Mouse (Mus musculus) erythroblast, embryonic 14.5 days (primary cell): ENCODE measurements around the gene Lsm14b. TPM values are rescaled to one million over a fixed set of nuclear protein-coding genes. Genes with fewer than 3 reads are reported as not detected.

Experiments used
- H3K27me3 ChIP-seq: 2 replicates; pipeline ENCODE4 v1.6.1; 2012; ENCODE audit warnings: inconsistent platforms; ENCODE audit not compliant: control insufficient read depth
- H3K36me3 ChIP-seq: 2 replicates; pipeline ENCODE4 v1.6.1; 2012; ENCODE audit warnings: mild to moderate bottlenecking, inconsistent platforms; ENCODE audit not compliant: control insufficient read depth
- H3K4me1 ChIP-seq: 2 replicates; pipeline ENCODE4 v1.6.1; 2012; ENCODE audit warnings: inconsistent platforms; ENCODE audit not compliant: control insufficient read depth
- H3K4me3 ChIP-seq: replicated peaks from 2 replicates; pipeline ENCODE3; 2012; ENCODE audit warnings: moderate library complexity, mild to moderate bottlenecking, inconsistent platforms
- H3K9me3 ChIP-seq: 2 replicates; pipeline ENCODE4 v1.6.1; 2012; ENCODE audit warnings: low read length, inconsistent platforms, mixed read lengths; ENCODE audit not compliant: control insufficient read depth
- GATA1 ChIP-seq: IDR thresholded peaks from 2 replicates; pipeline ENCODE4 v1.6.1; 2012; ENCODE audit warnings: low read length, inconsistent platforms, mixed read lengths
- TAL1 ChIP-seq: IDR thresholded peaks from 3 replicates; pipeline ENCODE4 v1.6.1; 2012; ENCODE audit warnings: low read length, inconsistent platforms, mixed read lengths
- polyA plus RNA-seq: library from polyadenylated mRNA; stranded (reverse); fragments of >175 nt; gene quantifications from 2 replicates; pipeline ENCODE4 v1.2.3, GENCODE M21; 2012

Gene Lsm14b
- polyA plus RNA-seq, 1 experiment: 2.5 TPM

DNA sequence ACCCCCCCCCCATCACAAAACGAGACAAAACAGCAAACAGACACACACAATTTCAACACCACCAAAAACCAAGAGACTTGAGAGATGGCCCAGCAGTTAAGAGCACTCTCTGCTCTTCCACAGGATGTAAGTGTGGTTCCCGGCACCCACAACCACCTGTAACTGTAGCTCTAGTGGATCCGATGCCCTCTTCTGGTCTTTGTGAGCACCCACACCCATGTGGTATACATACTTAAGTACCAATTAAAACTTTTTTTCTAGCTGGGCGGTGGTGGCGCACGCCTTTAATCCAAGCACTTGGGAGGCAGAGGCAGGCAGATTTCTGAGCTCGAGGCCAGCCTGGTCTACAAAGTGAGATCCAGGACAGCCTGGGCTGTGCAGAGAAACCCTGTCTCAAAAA is 14.1 kb upstream of the Lsm14b start:
- no peaks in the 10 kb centered on the region for H3K4me1 ChIP-seq
- no peak for TF ChIP-seq TAL1
- H3K36me3 ChIP-seq: no peaks in the 10 kb centered on the region
- H3K27me3 ChIP-seq: peaks cover 3% of the 10 kb centered on the region; the same call in 1 of the 2 replicates
- H3K4me3 ChIP-seq: no peak overlapping the region
- H3K9me3 ChIP-seq: peaks cover 2% of the 10 kb centered on the region; the same call in 1 of the 2 replicates

DNA sequence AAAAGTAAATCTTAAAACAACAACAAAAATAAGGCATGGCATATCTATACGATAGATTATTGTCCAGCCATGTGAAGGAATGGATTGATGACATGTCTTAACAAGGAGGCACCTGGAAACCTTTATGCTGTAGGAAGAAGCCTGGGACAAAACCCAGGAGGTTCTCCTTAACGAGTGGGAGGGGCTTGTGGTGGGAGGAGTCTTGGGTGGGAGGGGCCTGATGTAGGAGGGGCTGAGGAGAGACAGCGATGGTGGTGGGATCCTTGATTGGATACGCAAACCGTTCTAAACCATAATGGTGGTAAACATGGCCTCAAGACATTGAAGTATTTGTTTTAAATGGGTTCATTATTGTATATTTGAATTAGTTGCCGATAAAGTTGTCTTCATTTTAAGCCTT is 13.4 kb upstream of the Lsm14b start:
- Histone ChIP-seq H3K9me3 (peaks cover 2% of the 10 kb centered on the region; the same call in 1 of the 2 replicates), H3K36me3 (no peaks in the 10 kb centered on the region), H3K4me3 (no peak overlapping the region), H3K27me3 (peaks cover 1% of the 10 kb centered on the region; the same call in 1 of the 2 replicates), H3K4me1 (no peaks in the 10 kb centered on the region)
- no peak for TF ChIP-seq GATA1
- no peak for TF ChIP-seq TAL1

DNA sequence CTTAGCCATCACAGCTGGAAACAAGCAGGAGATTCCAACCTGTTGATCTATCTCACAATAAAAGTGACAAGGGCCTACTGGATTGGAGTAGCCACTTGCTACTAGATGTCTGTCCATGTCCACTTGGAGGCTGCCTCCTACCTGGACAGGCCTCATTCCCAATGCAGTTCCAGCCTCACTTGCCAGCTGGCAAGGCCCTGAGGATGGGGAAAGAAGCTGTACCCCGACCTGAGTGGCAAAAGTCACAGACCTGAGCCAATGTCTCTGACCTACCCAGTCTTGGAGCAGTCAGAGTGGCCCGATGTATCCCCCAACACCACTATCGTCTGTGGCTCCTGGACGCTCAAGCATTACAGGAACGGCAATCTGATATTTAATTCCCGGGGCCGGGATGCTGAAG is 11.1 kb upstream of the Lsm14b start:
- TF ChIP-seq GATA1 (no peak), TAL1 (no peak)
- Histone ChIP-seq H3K9me3 (no peaks in the 10 kb centered on the region; the same call in 1 of the 2 replicates), H3K36me3 (no peaks in the 10 kb centered on the region), H3K4me1 (no peaks in the 10 kb centered on the region), H3K4me3 (no peak overlapping the region), H3K27me3 (peaks cover 8% of the 10 kb centered on the region)

DNA sequence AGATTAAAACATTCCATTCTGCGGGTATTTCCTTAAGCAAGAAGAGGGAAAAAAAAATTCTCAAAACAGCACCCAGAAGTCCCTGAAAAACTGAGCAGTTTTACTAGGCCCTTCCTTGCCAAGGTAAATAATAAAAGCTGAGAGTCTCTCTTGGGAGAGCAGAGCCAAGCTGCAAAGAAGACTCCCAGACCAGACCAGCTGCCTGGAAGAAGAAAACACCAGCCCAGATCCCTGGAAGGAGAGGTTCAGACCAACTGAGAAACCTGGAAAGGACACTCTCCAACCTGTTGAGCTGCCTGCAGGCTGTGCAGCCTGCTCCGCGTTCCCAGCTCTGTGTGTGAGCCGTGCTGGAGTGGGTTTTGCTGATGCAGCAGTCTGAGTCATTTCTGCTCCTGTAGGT is 7.2 kb upstream of the Lsm14b start:
- no peaks in the 10 kb centered on the region for H3K36me3 ChIP-seq
- H3K4me1 ChIP-seq: no peaks in the 10 kb centered on the region; the same call in 1 of the 2 replicates
- H3K9me3 ChIP-seq: no peaks in the 10 kb centered on the region
- H3K27me3 ChIP-seq: peaks cover 39% of the 10 kb centered on the region
- no peak for TF ChIP-seq GATA1
- TF ChIP-seq TAL1: no peak
- no peak overlapping the region for H3K4me3 ChIP-seq

DNA sequence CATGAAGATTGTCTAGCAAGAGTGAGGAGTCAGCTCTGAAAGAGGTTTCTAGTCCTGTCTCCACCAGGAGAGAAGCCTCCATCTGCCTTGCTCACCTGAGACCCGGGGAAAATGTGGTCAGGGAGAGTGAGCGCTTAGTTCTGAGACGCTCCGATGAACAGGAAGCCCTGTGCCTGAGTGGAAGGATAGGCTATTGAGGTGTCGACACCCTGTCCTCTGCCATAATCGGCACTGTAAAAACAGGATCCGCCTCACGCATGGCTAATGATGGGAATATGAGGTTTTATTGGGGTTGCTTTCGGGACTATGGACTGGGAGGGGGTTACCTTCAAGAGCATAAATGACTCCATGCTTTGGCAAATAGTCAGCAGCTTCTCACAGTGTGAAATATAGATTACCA is 6.2 kb upstream of the Lsm14b start:
- Histone ChIP-seq H3K4me1 (peaks cover 4% of the 10 kb centered on the region), H3K9me3 (no peaks in the 10 kb centered on the region), H3K27me3 (peaks cover 48% of the 10 kb centered on the region), H3K4me3 (no peak overlapping the region), H3K36me3 (no peaks in the 10 kb centered on the region)
- no peak for TF ChIP-seq GATA1
- TF ChIP-seq TAL1: no peak

DNA sequence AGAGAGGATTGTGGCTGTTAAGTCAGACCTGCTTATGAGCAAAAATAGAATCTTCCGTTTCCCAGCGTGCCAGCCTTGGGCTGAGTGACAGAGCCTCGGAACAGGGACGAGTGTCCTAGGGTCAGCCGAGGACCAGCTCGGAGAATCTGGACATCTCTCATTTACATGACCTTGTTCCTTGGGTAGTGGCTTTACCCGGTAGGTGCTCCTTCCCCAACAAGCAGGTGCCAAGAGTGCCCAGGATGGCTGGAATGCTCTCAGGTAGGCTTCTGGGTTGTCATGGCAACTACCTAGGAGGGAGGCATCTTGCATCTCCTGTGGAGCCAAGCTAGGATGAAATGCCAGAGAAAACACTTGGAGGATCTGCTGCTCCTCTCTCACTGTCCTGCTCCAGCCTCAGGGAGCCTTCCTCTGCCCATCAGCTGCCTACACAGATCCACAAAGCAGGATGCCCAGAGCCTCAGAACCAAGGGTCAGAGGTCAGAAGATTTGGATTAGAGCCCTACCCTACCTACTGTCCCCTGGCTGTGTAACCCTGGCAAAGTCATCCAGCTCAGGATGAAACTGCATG is 4.6 kb upstream of the Lsm14b start:
- H3K27me3 ChIP-seq: peaks cover 50% of the 10 kb centered on the region

DNA sequence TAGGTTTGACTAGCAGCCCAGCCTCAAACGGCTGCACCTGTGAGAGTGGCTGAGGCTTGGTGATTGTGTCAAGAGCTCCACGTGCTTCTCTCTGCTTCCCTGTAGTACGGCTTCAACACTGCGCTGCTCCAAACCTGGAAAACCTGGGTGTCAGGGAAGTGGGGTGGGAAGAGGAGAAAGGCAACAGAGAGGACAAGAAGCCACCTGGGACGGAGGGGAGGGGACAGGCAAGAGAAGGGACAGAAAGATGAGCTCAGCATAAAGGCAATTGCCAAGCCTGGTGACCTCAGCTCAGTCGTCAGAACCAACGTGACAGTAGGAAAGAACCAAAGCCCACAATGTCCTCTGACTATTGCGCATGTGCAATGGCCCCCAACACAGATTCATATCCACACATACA is 3.9 kb upstream of the Lsm14b start:
- peaks cover 50% of the 10 kb centered on the region for H3K27me3 ChIP-seq
- H3K36me3 ChIP-seq: no peaks in the 10 kb centered on the region
- H3K4me3 ChIP-seq: no peak overlapping the region
- TF ChIP-seq TAL1 (no peak), GATA1 (no peak)
- peaks cover 21% of the 10 kb centered on the region for H3K4me1 ChIP-seq
- H3K9me3 ChIP-seq: no peaks in the 10 kb centered on the region

More for the DNA sequence above, 4.6 kb upstream of the Lsm14b start:
- Histone ChIP-seq H3K4me1 (peaks cover 14% of the 10 kb centered on the region), H3K4me3 (no peak overlapping the region), H3K9me3 (no peaks in the 10 kb centered on the region), H3K36me3 (no peaks in the 10 kb centered on the region)
- no peak for TF ChIP-seq TAL1
- TF ChIP-seq GATA1: no peak

DNA sequence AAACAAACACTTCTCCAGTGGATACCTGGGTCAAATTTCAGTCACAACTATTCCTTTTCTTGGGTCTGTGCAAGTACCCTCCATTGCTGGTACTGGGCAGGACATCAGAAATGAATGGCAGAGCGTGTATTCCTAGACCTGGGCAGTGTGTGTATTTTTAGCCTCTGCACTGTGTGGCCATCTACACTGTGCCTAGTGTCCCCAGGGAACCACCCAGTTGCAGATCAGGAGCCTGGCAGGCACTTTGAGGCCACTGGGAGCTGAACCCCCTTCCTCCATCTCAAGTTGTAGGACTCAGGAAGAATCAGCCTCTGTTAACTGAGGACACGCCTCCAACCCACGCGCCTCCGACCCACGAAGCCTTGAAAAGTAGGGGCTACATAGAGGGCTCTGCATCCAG is 2.0 kb upstream of the Lsm14b start:
- Histone ChIP-seq H3K9me3 (no peaks in the 10 kb centered on the region), H3K4me3 (no peak overlapping the region), H3K36me3 (peaks cover 13% of the 10 kb centered on the region), H3K27me3 (peaks cover 47% of the 10 kb centered on the region), H3K4me1 (peaks cover 40% of the 10 kb centered on the region)
- TF ChIP-seq TAL1: no peak
- no peak for TF ChIP-seq GATA1

DNA sequence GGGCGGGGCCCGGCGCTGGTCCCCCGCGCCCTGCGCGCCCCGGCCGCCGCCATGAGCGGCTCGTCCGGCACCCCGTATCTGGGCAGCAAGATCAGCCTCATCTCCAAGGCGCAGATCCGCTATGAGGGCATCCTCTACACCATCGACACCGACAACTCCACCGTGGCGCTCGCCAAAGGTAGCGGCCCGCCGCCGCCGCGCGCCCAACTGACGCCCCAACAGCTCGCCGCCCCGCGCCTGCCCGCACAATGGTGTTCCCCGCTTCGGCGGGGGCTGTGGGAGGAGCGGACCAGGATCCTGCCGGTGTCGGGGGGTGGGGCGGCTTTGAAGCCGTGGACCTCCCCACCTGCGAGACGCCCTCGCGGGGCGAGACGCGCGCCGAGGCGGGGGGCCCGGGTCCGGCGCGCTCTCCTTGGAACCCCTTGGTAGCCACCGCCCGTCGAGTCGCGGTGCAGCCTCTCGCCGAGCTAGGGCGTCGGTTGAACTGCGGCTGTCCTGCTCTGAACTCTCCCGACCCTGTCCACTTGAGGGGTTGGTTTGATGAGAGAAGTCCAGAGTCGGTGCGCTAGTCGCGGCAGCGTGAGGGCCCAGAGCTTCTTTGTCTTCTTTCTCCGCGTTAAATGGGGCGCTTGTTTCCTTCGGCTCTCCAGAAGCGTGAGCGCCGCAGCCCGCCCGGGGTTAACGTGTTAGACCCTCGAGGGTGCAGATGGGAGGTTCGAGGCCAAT is 511 bp downstream of the Lsm14b start:
- H3K27me3 ChIP-seq: peaks cover 32% of the 10 kb centered on the region
- peaks cover 38% of the 10 kb centered on the region for H3K36me3 ChIP-seq
- H3K4me3 ChIP-seq: peak overlapping the region; percentile 90
- no peak for TF ChIP-seq GATA1
- TF ChIP-seq TAL1: no peak
- H3K9me3 ChIP-seq: no peaks in the 10 kb centered on the region
- H3K4me1 ChIP-seq: peaks cover 46% of the 10 kb centered on the region

DNA sequence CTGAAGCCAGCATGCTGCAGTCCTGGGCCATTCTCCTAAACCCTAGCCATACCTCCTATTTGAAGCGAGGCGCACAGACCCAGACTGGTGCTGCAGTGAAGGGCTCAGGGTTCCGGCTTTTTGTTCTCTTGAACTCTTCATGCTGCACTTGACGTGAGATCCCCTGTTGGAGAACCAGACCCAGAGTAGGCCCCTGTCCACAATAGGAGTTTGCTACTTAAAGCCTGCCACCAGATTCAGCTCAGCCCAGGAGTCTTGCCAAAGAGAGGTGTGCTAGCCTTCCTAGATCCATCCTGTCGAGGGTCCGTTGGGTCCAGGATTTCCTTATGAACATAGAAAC is 1.0 kb downstream of the Lsm14b start:
- H3K36me3 ChIP-seq: peaks cover 44% of the 10 kb centered on the region
- TF ChIP-seq TAL1 (no peak), GATA1 (no peak)
- H3K4me1 ChIP-seq: peaks cover 46% of the 10 kb centered on the region
- H3K4me3 ChIP-seq: peak overlapping the region; percentile 90
- no peaks in the 10 kb centered on the region for H3K9me3 ChIP-seq
- peaks cover 27% of the 10 kb centered on the region for H3K27me3 ChIP-seq
